Mouse (Mus musculus) T-cell, adult 2 months (primary cell): ENCODE data around the gene Map3k3.

Experiments
- DNase-seq: peaks from one replicate; pipeline ENCODE4 v3.0.0; 2022; ENCODE audit warnings: low spot score

Gene Map3k3

DNA sequence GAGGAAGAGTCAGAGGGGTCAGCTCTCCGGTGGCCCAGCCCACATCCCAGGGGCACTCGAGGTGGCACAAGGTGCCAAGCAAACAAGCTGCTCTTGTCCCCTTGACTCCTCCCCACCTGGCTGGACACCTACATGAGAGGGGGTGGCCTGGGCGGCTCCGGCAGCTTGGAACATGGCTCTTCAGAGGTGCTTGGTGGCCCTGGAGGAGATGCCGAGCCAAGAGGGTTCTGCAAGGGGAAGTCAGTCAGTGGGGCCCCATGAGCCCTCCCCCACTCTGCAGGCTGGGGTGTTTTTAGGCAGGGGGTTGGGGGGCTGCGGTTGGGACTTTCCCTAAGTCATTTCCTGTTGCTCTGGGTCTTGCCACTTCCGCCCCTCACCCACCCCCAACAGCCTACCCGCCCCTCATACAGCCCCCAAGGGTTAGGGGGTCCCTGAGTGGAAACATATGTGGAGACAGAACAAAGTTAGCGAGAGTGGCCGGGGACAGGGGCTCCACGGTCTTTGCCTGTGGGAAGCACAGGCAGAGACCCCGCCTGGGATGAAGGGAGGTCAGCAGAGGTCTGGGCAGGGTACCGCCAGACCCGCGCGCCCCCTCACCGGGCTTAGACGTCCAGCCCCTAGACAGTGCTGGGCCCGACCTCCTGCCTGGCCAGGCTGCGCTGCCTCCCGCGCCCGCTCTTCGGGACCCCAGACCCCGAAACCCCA is 75.0 kb downstream of the Map3k3 start:
- DNase-seq, result peak; percentile 96

DNA sequence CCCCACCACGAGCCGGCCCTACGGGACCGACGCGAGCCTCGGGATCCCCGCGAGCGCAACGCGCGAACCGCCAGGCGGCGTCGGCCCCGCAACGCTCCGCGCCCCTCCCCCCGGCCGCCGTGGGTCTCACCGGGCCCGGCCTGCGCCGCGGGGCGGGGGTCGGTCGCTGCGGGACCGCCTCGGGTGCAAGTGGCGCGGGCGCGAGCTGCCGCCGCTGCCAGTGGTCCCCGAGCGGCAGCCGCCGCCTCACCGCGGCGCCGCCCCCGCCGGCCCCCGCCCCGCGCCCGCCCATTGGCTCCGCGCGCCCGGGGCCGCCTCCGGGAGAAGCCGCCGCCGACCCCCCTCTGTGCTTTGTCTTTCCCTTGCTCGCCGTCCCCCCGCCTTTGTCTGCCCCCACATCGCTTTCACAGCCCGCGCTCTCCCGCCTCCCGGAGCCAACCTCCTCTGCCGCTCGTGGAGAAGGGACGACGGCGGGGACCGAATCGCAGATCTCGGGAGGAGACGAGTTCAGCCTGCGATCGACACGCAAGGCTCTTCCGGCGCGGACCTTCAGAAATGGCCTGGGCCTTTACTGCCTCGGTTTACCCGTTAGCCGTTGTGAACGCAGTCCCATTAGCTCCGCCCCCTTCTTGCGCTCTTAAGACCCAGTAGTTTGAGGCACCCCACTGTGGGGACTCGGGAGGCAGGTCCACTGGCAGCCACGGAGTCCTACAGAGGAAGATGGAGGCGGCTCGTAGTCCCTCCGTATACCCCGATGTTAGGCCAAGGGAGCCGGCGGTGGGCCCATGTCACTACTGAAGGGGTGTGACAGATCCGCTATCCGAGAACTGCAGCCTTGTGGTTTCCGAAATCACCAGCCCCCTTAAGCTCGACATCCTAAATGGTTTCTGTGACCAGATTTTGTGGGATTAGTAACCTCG is 75.8 kb downstream of the Map3k3 start:
- DNase-seq, result peak; percentile 78

DNA sequence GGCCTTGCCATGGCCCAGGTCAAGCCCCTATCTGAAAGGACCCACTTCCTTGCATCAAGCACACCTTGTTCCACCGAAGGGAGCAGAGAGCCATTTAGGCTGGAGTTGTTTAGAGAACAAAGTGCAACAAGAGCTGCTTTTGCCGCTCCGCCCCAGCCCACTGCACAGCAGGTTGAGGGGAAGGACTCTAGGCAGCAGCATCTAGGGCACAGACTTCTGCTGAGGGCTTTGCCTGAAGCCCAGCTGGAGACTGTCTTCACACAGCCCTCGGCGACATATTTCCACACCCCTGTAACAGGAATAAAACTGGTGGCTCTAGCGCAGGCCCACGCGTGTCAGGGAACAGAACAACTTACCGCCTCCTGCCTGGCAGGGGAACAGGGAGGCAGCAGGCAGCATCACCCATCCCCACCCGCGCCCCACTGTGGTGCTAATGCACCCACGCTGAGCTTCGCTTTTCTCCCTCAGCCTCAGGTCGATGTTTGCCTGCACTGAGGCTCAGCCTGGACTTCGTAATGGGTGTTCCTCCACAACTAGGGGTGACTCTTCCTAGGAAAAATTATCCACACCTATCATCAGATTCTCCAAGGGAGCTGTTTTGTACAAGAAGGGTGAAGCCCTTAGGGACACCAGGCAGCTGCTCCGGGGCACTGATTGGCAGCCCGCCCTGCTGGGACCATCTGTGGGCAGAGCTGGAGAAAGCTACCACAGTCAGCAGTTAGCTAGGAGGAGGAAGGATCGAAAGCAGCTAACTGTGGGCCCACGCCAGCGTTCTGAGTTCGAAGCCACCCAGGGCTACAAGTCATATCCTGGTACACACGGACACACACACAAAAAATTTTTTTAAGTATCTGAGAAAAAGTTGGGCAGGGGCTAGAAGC is 76.7 kb downstream of the Map3k3 start, which contains the start of the genes Gm10840 and Limd2:
TSS of gene Gm10840 (plus strand) at position 10 of the 881 bp plus-strand sequence.
TSS of gene Limd2 (minus strand) at position 20 of the 881 bp plus-strand sequence.
- DNase-seq, result peak; percentile 72

DNA sequence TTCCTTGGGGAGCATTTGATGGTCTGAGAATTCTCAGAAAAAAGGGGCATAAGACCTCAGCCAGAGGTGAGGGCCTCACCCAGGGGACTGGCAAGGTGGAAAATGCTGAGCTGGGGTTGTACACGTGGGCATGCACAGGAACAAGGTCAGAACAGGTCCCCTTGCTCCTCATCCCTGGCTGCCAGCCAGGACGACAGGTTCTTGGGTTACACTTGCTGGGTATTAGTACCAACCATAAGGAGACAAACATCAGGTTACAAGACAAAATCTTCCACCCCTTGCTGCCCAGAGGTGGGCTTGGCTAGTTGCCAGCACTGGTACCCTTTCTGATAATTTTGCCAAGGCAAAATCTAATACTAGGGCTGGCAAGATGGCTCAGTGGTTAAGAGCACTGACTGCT is 77.8 kb downstream of the Map3k3 start:
- DNase-seq, result no peak

DNA sequence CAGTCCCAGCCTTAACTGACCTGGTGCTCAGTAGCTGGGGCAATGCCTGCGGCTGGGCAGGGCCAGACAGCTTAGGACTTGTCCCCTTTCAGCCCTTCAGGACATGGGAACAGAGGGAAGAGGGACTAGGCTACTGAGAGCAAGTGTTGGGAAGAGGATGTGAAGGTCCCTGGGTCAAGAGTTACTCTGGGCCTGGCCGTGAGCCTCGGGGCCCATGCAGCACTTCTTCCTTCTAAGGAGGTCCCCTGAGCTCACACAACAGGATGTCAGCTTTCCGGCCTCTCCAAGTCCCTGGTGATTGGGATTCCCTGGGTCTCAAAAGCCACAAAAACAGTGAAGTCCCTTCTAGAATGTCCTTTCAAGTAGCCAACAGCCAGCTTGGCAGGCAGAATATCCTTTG is 79.1 kb downstream of the Map3k3 start:
- DNase-seq, result no peak

DNA sequence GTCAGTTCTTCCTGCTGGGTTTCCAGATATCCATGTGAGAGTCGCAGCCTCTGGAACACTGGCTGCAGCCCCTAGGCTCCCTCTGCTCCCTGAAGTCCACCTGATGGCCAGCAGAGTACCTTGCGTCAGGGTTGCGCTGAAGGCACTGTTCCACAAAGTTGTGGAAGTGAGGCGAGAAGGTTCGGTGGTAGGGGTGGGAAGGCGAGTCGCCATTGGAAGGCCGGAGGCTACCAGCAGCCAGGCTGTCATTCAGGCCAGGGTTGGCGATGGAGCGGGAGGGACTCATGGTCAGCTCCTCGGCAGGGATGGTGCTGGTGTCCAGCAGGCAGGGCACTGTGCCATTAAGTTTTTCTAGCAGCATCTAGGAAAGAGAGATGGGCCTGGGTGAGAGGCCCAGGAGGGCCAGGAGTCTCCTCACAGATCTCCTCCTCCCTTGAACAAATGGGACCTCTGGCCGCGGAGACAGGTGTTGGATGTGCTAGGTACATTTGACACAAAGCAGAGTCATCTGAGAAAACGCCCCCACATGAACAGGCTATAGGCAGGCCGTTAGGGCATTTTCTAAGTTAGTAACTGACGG is 80.3 kb downstream of the Map3k3 start:
- no peak for DNase-seq

DNA sequence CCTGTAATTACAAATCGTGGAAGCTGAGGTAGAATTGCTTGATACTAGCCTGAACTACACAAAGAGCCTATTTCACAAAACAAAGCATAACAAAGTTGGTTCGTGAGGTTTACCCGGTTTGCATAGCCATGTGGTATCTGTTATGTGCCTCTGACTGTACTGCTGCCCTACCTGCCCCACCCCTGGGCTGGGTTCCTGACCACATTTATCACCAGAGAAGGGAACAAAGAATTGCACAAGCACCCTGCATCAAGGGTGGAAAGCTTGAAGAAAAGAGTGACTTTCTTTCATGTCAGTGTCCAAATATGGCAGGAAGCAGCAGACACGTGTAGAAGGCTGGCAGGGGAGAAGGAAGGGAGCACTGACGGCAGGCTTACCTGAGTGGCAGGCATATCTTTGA is 83.0 kb downstream of the Map3k3 start:
- peak; percentile 95 for DNase-seq

DNA sequence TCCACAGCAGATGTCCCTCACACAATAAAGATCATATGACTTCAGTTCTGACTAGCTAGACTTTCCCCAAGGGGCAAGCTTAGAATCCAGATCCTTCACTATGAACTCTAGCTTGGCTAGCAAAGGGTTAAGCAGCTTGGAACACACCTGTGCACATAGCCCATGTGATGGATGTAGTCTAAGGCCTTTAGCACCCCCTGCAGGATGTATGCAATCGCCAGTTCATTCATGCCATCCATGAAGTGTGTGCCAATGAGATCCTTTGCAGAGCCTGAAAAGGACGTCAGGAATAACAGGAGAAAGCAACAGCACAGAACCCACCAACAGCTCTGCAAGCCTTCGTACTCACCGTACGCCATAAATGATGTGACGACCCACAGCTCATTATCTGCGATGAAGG is 86.4 kb downstream of the Map3k3 start:
- peak; percentile 78 for DNase-seq

DNA sequence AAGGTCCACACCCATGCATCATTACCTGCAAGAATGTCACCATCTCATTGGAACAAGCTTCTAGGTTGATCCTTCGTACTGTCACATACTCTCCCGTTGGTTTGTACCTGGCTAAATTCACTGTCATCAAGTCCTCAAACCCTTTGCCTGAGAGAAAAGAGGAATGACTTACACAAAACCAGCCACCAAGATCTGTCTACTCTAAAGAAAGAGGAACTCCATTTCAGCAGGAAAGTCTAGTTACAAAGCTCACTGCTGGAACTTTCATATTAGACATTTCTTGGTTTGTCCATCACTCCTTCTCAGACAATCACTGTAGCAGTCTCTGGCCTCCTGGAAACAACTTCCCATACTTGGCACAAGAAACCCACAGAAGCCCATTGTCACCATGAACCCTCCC is 88.8 kb downstream of the Map3k3 start:
- no peak for DNase-seq

DNA sequence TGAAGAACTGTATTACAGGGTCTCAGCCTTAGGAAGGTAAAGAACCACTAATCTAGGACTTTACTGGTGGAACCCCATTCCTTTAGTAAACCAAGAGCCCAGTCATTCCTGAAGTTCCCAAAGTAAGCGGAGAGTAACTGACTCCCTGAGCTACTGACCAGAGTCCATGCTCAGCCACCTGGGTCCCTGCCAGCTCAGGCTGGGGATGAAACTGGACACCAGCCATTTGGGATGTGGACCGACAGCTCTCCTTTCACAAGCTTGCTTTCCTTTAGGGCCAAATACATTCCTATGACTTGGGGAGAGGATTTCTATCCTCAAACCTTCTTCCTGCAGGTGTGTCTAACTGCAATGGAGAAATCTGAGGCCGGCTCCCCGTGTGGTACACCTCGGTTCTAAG is 90.0 kb downstream of the Map3k3 start:
- DNase-seq, result no peak

DNA sequence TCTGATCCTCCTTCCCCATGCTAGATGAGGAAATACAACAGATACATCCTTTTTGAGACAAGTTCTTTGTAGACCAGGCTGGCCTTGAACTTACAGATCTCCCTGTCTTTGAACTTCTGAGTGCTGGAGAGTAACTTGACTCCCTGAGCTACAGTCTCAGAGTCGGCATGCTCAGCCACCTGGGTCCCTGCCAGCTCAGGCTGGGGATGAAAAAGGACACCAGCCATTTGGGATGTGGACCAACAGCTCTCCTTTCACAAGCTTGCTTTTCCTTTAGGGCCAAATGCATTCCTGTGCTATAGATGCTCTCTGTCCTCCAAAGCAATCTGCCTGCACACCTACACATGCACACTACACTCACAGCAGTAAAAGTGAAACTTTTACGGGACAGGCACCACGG is 90.7 kb downstream of the Map3k3 start:
- DNase-seq, result no peak

DNA sequence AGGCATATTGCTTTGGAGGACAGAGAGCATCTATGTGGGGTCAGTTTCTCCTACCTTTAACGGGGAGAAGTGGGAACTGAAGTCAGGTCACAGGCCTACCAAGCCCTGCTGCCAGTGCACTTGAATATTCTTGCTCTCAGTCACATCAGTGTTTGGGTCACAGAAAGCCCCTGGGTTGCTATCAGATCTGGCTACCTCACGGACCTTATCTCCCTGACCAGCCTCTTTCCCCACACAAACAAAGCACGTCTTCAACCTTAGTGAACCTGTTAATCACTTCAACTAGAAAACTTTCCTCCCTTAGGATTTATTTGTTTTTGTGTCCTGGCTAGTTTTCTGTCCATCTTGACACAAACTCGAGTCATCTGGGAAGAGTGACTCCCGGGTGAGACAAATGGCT is 92.0 kb downstream of the Map3k3 start:
- DNase-seq, result no peak

DNA sequence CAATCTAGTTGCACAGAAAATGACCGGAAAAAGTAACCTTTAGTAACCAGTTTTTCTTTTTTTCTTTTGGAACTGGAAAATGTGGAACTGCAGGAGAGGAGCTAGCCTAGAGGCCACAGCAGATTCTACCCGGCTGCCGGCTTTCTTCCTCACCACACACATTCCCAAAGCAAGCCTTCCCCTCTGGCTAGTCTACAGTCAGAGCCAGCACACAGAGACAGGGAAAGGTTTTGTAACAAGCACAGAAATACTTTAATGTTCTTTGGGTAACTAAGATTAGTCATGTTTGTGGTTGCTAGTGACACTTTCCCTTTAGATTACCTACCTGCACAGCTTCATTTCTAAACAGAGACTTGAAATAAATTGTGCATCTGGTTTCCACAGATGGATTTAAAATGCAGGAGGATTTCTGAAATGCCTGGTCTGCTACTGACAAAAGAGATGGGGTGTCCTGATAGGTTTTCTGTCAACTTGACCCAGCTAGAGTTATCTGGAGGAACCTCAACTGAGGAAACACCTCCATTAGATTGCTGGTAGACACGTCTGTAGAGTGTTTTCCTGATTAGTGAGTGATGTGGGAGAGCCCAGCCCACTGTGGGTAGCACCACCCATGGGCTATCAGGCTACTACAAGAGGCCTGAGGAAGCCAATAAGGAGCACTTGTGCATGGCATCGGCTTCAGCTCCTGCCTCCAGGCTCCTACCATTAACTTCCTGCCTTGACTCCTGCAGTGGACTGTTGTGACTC is 93.8 kb downstream of the Map3k3 start:
- DNase-seq, result no peak

DNA sequence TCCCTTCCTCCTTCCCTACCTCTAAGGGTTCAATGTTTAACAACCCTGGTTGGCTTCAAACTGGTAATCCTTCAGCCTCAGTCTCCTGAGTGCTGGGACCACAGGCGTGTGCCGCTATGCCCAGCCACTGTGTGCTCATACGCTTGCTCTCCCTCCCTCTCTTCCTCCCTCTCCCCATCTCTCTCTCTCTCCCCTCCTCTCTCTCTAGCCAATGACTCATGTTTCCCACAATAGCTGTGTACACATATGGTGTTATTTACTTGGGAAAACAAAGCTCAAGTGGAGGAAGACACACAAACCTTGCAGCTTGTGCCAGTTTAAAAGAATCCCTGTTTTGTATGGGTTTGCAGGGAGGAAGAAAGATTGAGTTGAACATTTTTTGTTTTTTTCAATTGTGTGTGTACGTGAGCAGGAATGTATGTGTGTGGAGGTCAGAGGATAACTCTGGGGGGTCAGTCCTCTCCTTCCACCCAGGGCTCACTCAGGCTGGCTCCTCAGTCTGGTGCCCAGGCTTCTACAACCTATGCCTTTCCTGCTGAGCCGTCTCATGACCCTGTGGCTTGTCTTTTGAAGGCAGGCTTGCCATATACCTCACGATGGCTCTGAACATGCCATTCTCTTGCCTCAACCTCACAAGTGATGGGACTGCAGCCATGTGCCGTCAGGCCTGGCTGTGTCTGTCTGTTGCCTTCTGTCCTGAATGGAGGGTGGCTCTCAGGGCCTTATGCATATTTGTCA is 95.5 kb downstream of the Map3k3 start:
- no peak for DNase-seq

DNA sequence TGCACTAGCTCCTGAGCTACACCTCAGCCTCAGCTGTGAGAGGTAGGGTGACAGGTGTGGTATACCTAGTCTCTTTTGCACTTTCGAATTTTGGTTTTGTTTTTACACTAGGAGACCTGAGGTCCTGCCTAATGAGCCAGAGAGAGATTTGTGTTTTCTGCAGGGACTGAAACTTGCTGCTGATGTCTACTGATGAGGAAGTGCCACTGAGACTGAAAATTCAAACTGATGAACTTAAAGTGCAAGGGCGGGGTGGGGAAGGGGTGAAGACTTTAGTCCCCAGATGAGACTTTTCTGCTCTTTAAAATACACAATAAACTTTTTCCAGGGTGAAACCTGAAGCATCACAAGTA is 96.0 kb downstream of the Map3k3 start:
- DNase-seq, result no peak

DNA sequence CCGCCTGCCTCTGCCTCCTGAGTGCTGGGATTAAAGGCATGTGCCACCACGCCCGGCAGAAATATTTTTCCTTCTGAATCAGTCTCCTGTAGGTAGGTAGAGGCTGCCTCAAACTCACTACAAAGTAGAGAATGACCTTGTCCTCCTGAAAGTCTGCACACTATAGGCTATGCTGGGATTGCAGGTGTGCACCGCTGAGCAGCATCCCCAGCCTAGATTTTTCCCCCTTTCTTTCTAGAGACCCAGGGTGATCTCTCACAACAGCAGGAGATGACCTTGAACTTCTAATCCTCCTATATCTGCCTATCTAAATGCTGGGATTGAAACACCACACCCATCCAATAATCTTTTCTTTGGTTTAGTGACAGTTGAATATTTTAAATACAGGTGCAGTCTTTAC is 102.9 kb downstream of the Map3k3 start:
- DNase-seq, result no peak

DNA sequence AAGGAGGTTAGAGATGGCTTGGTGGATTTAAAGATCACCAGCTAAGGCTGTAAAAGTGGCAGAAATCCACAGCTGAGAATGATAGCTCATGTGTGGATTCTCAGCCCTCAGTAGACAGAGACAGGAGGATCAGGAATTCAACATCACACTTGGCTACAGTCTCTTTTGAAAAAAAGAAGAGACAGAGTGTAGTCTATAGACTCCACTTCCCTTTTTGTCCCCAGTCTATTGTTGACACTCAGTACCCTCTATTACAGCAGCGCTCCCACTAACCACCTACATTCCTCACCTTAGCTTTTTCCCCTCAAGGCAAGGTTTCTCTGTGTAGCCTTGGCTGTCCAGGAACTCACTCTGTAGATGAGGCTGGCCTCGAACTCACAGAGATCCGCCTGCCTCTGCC is 107.3 kb downstream of the Map3k3 start:
- no peak for DNase-seq

DNA sequence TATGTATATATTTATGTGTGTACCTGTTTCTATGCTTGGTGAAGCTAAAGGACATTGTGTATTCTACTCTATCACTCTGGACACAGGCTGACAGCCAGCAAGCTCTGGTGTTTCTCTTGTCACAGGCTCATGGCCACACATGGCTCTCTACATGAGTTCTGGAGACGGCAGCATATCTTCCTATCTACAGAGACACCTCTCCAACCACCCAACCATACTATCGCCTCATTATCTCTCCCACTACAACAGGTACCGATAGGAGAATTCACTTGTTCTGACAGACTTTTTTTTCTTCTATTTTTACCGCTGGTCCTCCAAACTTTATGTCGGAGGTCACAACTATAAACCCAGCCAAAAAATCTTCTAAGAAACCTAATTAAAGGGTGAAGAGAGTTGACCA is 107.8 kb downstream of the Map3k3 start:
- no peak for DNase-seq

DNA sequence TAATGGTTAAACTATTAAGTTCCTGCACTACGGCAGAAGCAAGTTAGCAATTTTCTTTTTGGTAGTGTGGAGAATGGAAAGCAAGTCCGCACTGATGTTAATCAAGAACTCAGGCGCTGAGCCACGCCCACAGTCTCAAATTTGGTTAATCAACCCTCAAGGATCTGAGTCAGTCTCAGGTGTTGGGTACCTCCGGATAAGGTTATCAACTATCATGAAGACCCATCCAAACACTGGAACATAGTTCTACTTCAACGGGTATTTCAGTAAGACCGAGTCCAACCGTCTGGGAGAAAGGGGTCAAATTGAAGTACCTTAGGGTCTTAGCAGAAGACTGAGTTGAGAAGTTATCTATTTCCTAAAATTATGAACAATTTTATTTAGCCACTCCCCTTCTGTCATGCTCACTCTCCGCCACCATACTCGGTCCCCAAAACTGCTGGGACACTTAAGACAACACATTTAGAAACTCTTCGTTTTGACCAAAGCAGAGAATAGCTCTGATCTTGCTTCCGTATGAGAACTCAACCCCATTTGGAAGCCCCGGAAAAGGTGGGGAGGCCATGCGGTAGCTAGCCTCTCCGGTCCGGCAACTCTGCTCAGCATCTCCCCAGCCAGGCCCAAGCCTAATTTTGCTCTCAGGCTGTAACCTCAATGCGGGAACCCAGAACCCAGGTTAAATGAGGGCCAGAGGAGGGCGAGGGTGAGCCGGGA is 108.4 kb downstream of the Map3k3 start:
- DNase-seq, result peak; percentile 16
